Mouse (Mus musculus): Measurements from ENCODE around the gene Rpl5. TPM values are rescaled to one million over a fixed set of nuclear protein-coding genes. Genes with fewer than 3 reads are reported as not detected.
A peak's percentile ranks its signal among the peaks of the same experiment; 100 is the strongest.

Rpl5 gene
- polyA plus RNA-seq, 1 experiment from 2014 or later: 74.7 TPM

DNA sequence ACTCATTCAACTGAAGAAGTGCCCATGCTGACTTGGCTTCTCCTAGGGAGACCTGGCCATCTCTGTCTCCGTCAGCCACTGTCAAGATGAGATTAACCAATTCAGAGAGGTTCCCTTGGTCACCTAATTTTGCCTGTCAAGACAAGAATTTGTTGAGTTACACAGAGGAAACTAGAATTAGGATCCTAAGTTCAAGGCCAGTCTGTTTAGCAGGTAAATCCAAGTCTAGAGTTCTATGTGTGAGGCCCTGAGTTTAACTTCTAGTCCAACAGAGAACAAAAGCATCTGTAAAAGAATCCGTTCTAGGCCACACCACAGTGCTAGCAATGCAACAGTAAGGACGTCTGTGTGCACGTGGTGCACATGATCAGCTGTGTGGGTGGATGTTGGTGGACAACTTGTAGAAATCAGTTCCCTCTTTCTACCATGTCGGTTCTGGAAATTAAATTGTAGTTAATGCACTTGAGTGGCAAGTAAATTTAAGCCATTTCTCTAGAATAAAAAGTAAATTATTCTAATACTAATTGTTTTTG is 9.8 kb downstream of the Rpl5 start:
- Histone ChIP-seq H3K9me3 (ENCODE audit: control insufficient read depth, low read length) (no peaks in the 10 kb centered on the region), H3K9ac (ENCODE audit: low read length) (no peak overlapping the region), H3K27ac (ENCODE audit: low read depth, low read length) (no peak overlapping the region), H3K4me1 (ENCODE audit: control insufficient read depth, insufficient read depth, low read length) (no peaks in the 10 kb centered on the region), H3K4me3 (ENCODE audit: low read depth, low read length) (no peak overlapping the region), H3K27me3 (ENCODE audit: control insufficient read depth, insufficient read depth, low read length) (no peaks in the 10 kb centered on the region), H3K36me3 (ENCODE audit: control insufficient read depth, insufficient read depth, low read length) (peaks cover 15% of the 10 kb centered on the region), H3K4me2 (no peak overlapping the region)
- WGBS: 62% methylated on average over 5 of the region's 5 CpGs
- peak; percentile 88 for DNase-seq (ENCODE audit: low spot score, missing footprints)
- no peak for ATAC-seq (ENCODE audit: low FRiP score)

DNA sequence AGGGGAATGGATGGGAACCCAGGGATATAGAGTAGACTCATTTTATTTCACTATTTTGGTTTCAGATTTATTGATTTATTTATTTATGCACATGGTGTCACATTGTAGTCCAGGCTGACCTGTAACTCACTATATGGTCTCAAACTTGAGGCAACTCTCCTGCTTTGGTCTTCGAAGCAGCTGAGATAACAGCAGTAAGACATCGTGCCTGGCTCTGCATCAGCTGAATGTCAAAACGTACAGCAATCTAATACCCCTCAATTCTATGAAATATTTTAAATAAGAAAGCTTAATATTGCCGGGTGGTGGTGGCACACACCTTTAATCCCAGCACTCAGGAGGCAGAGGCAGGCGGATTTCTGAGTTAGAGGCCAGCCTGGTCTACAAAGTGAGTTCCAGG is 10.7 kb downstream of the Rpl5 start:
- Histone ChIP-seq H3K27ac (ENCODE audit: low read depth, low read length) (no peak overlapping the region), H3K4me3 (ENCODE audit: low read depth, low read length) (no peak overlapping the region), H3K9ac (ENCODE audit: low read length) (no peak overlapping the region), H3K27me3 (ENCODE audit: control insufficient read depth, insufficient read depth, low read length) (no peaks in the 10 kb centered on the region), H3K4me2 (no peak overlapping the region), H3K9me3 (ENCODE audit: control insufficient read depth, low read length) (no peaks in the 10 kb centered on the region), H3K4me1 (ENCODE audit: control insufficient read depth, insufficient read depth, low read length) (no peaks in the 10 kb centered on the region), H3K36me3 (ENCODE audit: control insufficient read depth, insufficient read depth, low read length) (peaks cover 11% of the 10 kb centered on the region)
- ATAC-seq (ENCODE audit: low FRiP score) (no peak), DNase-seq (ENCODE audit: low spot score, missing footprints) (no peak)
- WGBS: 93% methylated on average over 5 of the region's 5 CpGs

DNA sequence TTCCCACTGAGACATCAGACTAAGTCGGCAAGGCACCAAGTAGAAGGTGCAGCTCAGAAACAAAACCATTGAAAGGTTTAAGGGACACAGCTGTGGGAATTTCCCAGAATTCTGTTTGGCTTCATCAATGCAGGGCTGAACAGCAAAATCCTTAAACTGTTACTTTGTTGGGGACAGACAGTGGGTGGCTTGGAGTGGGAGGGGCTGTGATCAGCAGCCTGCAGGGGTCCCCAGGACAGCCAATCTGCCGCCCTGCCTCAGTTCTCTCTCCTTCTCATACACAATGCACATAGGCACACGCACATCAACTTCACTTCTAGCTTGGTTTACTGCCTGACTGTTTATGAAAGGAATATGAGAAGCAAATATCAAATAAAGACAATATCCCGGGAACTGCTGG is 15.0 kb downstream of the Rpl5 start:
- H3K4me2 ChIP-seq: no peak overlapping the region
- ATAC-seq (ENCODE audit: low FRiP score) (no peak), DNase-seq (ENCODE audit: low spot score, missing footprints) (no peak)
- no peaks in the 10 kb centered on the region for H3K36me3 ChIP-seq (ENCODE audit: control insufficient read depth, insufficient read depth, low read length)
- H3K4me3 ChIP-seq (ENCODE audit: low read depth, low read length): no peak overlapping the region
- H3K27me3 ChIP-seq (ENCODE audit: control insufficient read depth, insufficient read depth, low read length): no peaks in the 10 kb centered on the region
- H3K9me3 ChIP-seq (ENCODE audit: control insufficient read depth, low read length): no peaks in the 10 kb centered on the region
- WGBS: 44% methylated on average over 4 of the region's 4 CpGs
- H3K9ac ChIP-seq (ENCODE audit: low read length): no peak overlapping the region
- no peak overlapping the region for H3K27ac ChIP-seq (ENCODE audit: low read depth, low read length)
- no peaks in the 10 kb centered on the region for H3K4me1 ChIP-seq (ENCODE audit: control insufficient read depth, insufficient read depth, low read length)

DNA sequence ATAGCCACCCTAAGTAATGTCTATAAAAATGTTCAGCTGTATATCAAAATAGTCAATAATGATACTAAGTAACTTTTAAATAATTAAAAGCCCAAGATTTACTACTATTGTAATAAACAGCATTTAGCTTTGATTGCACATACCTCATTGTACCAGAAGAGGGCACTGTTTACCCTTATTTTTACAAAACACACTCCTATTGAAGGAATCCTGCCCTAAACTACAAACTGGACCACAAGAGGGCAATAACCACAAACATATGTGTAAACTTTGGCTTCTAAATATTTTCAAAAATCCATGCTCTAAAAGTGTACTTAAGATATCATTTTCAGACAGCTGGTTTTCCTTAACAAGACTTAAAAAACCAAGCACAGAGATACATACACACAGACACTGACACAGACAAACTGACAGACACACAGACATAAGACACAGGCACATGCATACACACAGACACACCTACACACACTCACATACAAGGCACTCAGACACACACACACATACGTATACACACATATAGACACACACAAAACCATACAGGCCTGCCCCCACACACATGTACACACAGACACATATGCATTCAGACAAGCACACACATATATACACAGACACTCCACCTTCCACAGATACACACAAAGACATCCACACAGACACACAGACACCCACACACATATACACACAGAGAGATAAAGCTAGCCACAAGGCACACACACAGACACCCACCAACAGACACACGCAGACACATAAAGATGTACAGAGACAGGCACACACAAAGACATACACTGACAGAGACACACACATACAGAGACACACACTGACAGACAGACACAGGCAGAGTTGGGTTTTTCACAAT is 21.3 kb downstream of the Rpl5 start:
- WGBS: 79% methylated on average over 2 of the region's 2 CpGs
- peak; percentile 92 for DNase-seq (ENCODE audit: low spot score, missing footprints)
- no peak overlapping the region for H3K4me3 ChIP-seq (ENCODE audit: low read depth, low read length)

DNA sequence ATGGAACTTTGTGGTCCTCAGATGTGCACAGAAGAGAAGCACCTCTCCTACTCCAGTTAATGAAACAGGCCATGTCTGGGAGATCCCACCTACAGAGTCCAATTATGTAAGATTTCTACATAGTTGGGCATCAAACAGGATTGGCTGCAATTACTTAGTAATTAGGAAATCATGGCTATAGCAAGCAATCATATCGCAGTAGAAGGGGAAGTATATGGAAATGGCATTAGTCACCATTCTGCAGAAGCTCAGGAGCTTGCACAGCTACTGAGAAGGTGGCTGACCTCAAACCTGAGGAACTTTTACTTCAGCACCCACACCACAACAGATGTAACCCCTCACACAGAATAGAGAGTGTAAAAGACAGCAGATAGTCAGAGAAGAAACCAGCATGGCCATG is 22.5 kb downstream of the Rpl5 start:
- no peak overlapping the region for H3K9ac ChIP-seq (ENCODE audit: low read length)
- DNase-seq (ENCODE audit: low spot score, missing footprints) (no peak), ATAC-seq (ENCODE audit: low FRiP score) (no peak)
- no peak overlapping the region for H3K4me2 ChIP-seq
- no peak overlapping the region for H3K27ac ChIP-seq (ENCODE audit: low read depth, low read length)
- no peaks in the 10 kb centered on the region for H3K9me3 ChIP-seq (ENCODE audit: control insufficient read depth, low read length)
- H3K27me3 ChIP-seq (ENCODE audit: control insufficient read depth, insufficient read depth, low read length): no peaks in the 10 kb centered on the region
- WGBS: 88% methylated on average over 1 of the region's 1 CpGs
- no peaks in the 10 kb centered on the region for H3K36me3 ChIP-seq (ENCODE audit: control insufficient read depth, insufficient read depth, low read length)
- no peak overlapping the region for H3K4me3 ChIP-seq (ENCODE audit: low read depth, low read length)
- no peaks in the 10 kb centered on the region for H3K4me1 ChIP-seq (ENCODE audit: control insufficient read depth, insufficient read depth, low read length)

More for the DNA sequence above, 21.3 kb downstream of the Rpl5 start:
- no peaks in the 10 kb centered on the region for H3K9me3 ChIP-seq (ENCODE audit: control insufficient read depth, low read length)
- no peaks in the 10 kb centered on the region for H3K4me1 ChIP-seq (ENCODE audit: control insufficient read depth, insufficient read depth, low read length)
- H3K4me2 ChIP-seq: no peak overlapping the region
- no peaks in the 10 kb centered on the region for H3K27me3 ChIP-seq (ENCODE audit: control insufficient read depth, insufficient read depth, low read length)
- no peak overlapping the region for H3K27ac ChIP-seq (ENCODE audit: low read depth, low read length)
- no peak overlapping the region for H3K9ac ChIP-seq (ENCODE audit: low read length)
- ATAC-seq (ENCODE audit: low FRiP score): peak; percentile 62; the same call in 1 of the 2 replicates
- no peaks in the 10 kb centered on the region for H3K36me3 ChIP-seq (ENCODE audit: control insufficient read depth, insufficient read depth, low read length)

DNA sequence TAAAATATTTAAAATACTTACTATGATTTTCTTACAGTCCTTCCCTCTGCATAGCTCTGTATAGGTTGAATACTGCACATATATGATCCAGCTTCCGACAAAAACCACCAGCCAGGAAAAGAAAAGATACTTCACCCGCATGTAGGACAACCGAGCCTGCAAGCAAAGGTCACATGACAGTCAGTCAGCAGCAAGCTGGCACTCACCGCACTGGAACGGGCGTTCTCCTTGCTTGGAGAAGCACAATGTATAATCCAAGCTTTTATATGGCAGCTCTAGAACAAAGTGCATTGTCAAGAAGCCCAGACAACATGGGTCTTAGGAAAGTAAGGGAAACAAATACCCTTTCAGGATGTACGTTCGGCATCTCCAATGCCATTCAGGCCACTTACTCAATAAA is 24.3 kb downstream of the Rpl5 start:
- no peak overlapping the region for H3K9ac ChIP-seq (ENCODE audit: low read length)
- no peaks in the 10 kb centered on the region for H3K36me3 ChIP-seq (ENCODE audit: control insufficient read depth, insufficient read depth, low read length)
- no peak for ATAC-seq (ENCODE audit: low FRiP score)
- WGBS: 75% methylated on average over 8 of the region's 8 CpGs
- H3K9me3 ChIP-seq (ENCODE audit: control insufficient read depth, low read length): no peaks in the 10 kb centered on the region
- no peak overlapping the region for H3K27ac ChIP-seq (ENCODE audit: low read depth, low read length)
- no peak for DNase-seq (ENCODE audit: low spot score, missing footprints)
- H3K4me1 ChIP-seq (ENCODE audit: control insufficient read depth, insufficient read depth, low read length): no peaks in the 10 kb centered on the region
- no peak overlapping the region for H3K4me2 ChIP-seq
- no peaks in the 10 kb centered on the region for H3K27me3 ChIP-seq (ENCODE audit: control insufficient read depth, insufficient read depth, low read length)
- no peak overlapping the region for H3K4me3 ChIP-seq (ENCODE audit: low read depth, low read length)

DNA sequence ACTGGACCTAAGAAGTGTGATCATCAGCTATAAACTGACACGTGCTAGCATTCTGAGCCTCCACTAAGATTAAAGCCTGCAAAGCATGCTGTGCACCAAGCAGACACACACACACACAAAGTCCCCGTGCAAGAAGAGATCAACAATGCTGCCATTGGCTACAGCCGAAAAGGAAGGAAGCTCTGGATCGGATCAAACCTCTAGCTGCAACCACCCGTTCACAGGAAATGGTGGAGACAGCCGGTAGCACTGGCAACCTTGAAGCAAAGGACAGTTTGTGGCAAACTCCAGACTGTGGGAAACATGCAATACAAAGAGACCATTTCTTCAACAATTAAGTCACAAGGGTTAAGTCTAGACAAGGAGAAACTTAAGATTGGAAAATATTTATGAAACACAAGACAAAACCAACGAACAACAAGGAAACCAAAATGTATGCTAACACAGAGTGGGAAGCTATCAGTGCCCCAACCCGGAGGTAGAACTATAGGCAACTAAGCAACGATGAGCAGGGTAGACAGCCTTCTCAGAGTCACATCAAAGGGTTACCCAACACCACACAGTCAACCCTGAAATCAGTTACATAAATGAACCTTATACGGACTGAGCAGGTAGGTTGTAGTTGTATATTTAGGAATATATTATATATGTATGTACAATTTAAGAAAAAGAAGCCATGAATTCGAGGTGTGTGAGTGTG is 26.4 kb downstream of the Rpl5 start:
- whole genome bisulfite sequencing: 89% methylated on average over 11 of the region's 11 CpGs
- DNase-seq (ENCODE audit: low spot score, missing footprints) (no peak), ATAC-seq (ENCODE audit: low FRiP score) (no peak)
- Histone ChIP-seq H3K27ac (ENCODE audit: low read depth, low read length) (no peak overlapping the region), H3K9me3 (ENCODE audit: control insufficient read depth, low read length) (no peaks in the 10 kb centered on the region), H3K4me2 (no peak overlapping the region), H3K4me3 (ENCODE audit: low read depth, low read length) (no peak overlapping the region), H3K9ac (ENCODE audit: low read length) (no peak overlapping the region), H3K27me3 (ENCODE audit: control insufficient read depth, insufficient read depth, low read length) (no peaks in the 10 kb centered on the region), H3K36me3 (ENCODE audit: control insufficient read depth, insufficient read depth, low read length) (no peaks in the 10 kb centered on the region), H3K4me1 (ENCODE audit: control insufficient read depth, insufficient read depth, low read length) (no peaks in the 10 kb centered on the region)

DNA sequence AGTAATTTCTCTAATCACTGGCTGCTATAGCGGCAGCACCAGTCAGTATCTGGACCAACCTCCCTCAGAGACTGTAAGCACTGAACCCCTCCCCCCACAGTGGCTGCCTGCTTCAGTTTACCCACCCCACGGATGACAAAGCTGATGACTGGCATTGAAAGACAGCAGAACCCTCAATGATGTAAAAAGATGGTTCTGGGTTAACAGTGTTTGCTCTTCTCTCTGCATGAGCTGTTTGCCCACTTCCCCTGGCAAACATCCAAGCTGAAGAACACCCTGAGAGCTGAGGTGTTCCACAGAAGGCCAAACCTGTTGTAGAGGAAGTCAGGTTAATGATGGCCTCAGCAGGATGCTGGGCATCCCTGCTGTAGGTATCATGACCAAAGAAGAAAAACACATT is 32.3 kb downstream of the Rpl5 start:
- no peaks in the 10 kb centered on the region for H3K27me3 ChIP-seq (ENCODE audit: control insufficient read depth, insufficient read depth, low read length)
- ATAC-seq (ENCODE audit: low FRiP score): no peak
- no peak overlapping the region for H3K4me3 ChIP-seq (ENCODE audit: low read depth, low read length)
- no peak overlapping the region for H3K27ac ChIP-seq (ENCODE audit: low read depth, low read length)
- H3K9me3 ChIP-seq (ENCODE audit: control insufficient read depth, low read length): no peaks in the 10 kb centered on the region
- no peak overlapping the region for H3K4me2 ChIP-seq
- no peaks in the 10 kb centered on the region for H3K4me1 ChIP-seq (ENCODE audit: control insufficient read depth, insufficient read depth, low read length)
- H3K36me3 ChIP-seq (ENCODE audit: control insufficient read depth, insufficient read depth, low read length): no peaks in the 10 kb centered on the region
- H3K9ac ChIP-seq (ENCODE audit: low read length): no peak overlapping the region
- no peak for DNase-seq (ENCODE audit: low spot score, missing footprints)
- 69% methylated on average over 2 of the region's 2 CpGs for WGBS
